Mouse (Mus musculus) kidney, adult 11 months (tissue): ENCODE data around the gene Rtca.

Source experiments
- DNase-seq: peaks from one replicate; pipeline ENCODE4 v3.0.0; 2022

The Rtca gene

GRCm38 (mm10) chr3:116474602-116475001, 33.4 kb downstream of the Rtca start:
- DNase-seq = no peak

GRCm38 (mm10) chr3:116465709-116466108, 42.3 kb downstream of the Rtca start:
- DNase-seq = no peak

GRCm38 (mm10) chr3:116464318-116464717, 43.7 kb downstream of the Rtca start:
- no peak for DNase-seq

- DNase-seq = no peak
These were observed 47.0 kb downstream of the Rtca start for GRCm38 (mm10) chr3:116461053-116461452.

GRCm38 (mm10) chr3:116454529-116454928, 53.5 kb downstream of the Rtca start:
- DNase-seq = no peak

- no peak for DNase-seq
These were observed 57.3 kb downstream of the Rtca start for GRCm38 (mm10) chr3:116450741-116451140.

GRCm38 (mm10) chr3:116444327-116444726, 63.7 kb downstream of the Rtca start:
- DNase-seq = no peak

- DNase-seq = no peak
These were observed 65.2 kb downstream of the Rtca start for GRCm38 (mm10) chr3:116442788-116443187.

- no peak for DNase-seq
These were observed 66.3 kb downstream of the Rtca start for GRCm38 (mm10) chr3:116441518-116442205.

GRCm38 (mm10) chr3:116440066-116440997, 67.7 kb downstream of the Rtca start:
- no peak for DNase-seq
